Mouse (Mus musculus) inflammation-experienced regulatory T-cells, adult 16 weeks (primary cell): ENCODE data around the gene Scn1b. TPM values are rescaled to one million over a fixed set of nuclear protein-coding genes. Genes with fewer than 3 reads are reported as not detected.

Experiments
- polyA plus RNA-seq: library from polyadenylated mRNA; unstranded; fragments of 100-300 nt; shearing (Covaris generic); gene quantifications from one replicate; pipeline ENCODE4 v1.2.1, GENCODE M21; 2017

Scn1b gene
- not detected for polyA plus RNA-seq

GRCm38 (mm10) chr7:31126851-31127724 is at the start of gene Scn1b:
Scn1b (minus strand) TSS chr7:31127003.

GRCm38 (mm10) chr7:31155296-31156033 is 28.7 kb upstream of the Scn1b start, which contains the start of gene Gramd1a:
Gramd1a (minus strand) TSS chr7:31155896.

GRCm38 (mm10) chr7:31115182-31115581 is 11.6 kb downstream of the Scn1b start, which contains the start of gene Hpn:
Hpn (minus strand) TSS chr7:31115290.

GRCm38 (mm10) chr7:31076492-31076891 is 50.3 kb downstream of the Scn1b start, which contains the start of gene Fxyd3:
Fxyd3 (minus strand) TSS chr7:31076704.

Other genes starting within 250 kb of the Scn1b start
- 24.5 TPM for gene Cd22, start 246.7 kb downstream of the Scn1b start, polyA plus RNA-seq
- gene Mag, start 212.1 kb downstream of the Scn1b start, polyA plus RNA-seq = 0.12 TPM
- not detected for gene Hamp2, start 202.3 kb downstream of the Scn1b start, polyA plus RNA-seq
- gene Hamp, start 183.0 kb downstream of the Scn1b start, polyA plus RNA-seq = not detected
- gene Usf2, start 170.2 kb downstream of the Scn1b start, polyA plus RNA-seq = 10.4 TPM
- 8.0 TPM for gene Lsr, start 153.5 kb downstream of the Scn1b start, polyA plus RNA-seq
- gene Fam187b, start 153.2 kb downstream of the Scn1b start, polyA plus RNA-seq = 1.4 TPM
- 1,750 TPM for gene Fxyd5, start 84.5 kb downstream of the Scn1b start, polyA plus RNA-seq
- not detected for gene Fxyd7, start 75.5 kb downstream of the Scn1b start, polyA plus RNA-seq
- gene Fxyd1, start 69.8 kb downstream of the Scn1b start, polyA plus RNA-seq = not detected
- not detected for gene Lgi4, start 67.7 kb downstream of the Scn1b start, polyA plus RNA-seq
- gene Fxyd3, start 50.3 kb downstream of the Scn1b start, polyA plus RNA-seq = not detected
- gene Hpn, start 11.7 kb downstream of the Scn1b start, polyA plus RNA-seq = 15.9 TPM
- gene Gramd1a, start 28.9 kb upstream of the Scn1b start, polyA plus RNA-seq = 297 TPM
- gene Scgb2b2, start 163.5 kb upstream of the Scn1b start, polyA plus RNA-seq = not detected
- gene Scgb1b2, start 164.8 kb upstream of the Scn1b start, polyA plus RNA-seq = not detected
- not detected for gene Scgb2b3, start 235.1 kb upstream of the Scn1b start, polyA plus RNA-seq
- gene Scgb1b3, start 248.6 kb upstream of the Scn1b start, polyA plus RNA-seq = not detected